Mouse (Mus musculus) limb, embryonic 13.5 days (tissue): ENCODE results near the gene Zfp575. TPM values are rescaled to one million over a fixed set of nuclear protein-coding genes. Genes with fewer than 3 reads are reported as not detected.

Experiments
- ATAC-seq: fragments of 200-750 bp; cut with Nextera tagmentation; 2 replicates; pipeline ENCODE4 v1.8.0; 2017; ENCODE audit warnings: low read depth, moderate number of reproducible peaks, moderate TSS enrichment; ENCODE audit not compliant: low FRiP score
- H3K27ac ChIP-seq: fragments of 300-500 bp; sonication (generic); 2 replicates; pipeline ENCODE4 v1.5.1; 2015; ENCODE audit warnings: inconsistent platforms, mild to moderate bottlenecking, moderate library complexity
- H3K27me3 ChIP-seq: fragments of 300-500 bp; sonication (generic); 2 replicates; pipeline ENCODE4 v1.6.1; 2015; ENCODE audit warnings: mild to moderate bottlenecking, inconsistent platforms
- H3K36me3 ChIP-seq: fragments of 300-500 bp; sonication (generic); 2 replicates; pipeline ENCODE4 v1.6.1; 2015; ENCODE audit warnings: inconsistent platforms, mild to moderate bottlenecking, moderate library complexity
- H3K4me1 ChIP-seq: fragments of 300-500 bp; sonication (generic); 2 replicates; pipeline ENCODE4 v1.6.1; 2015; ENCODE audit warnings: inconsistent platforms
- H3K4me2 ChIP-seq: fragments of 300-500 bp; sonication (generic); replicated peaks from 2 replicates; pipeline ENCODE4 v1.6.1; 2015; ENCODE audit warnings: inconsistent platforms, mild to moderate bottlenecking, moderate library complexity
- H3K4me3 ChIP-seq: fragments of 300-500 bp; sonication (generic); 2 replicates; pipeline ENCODE4 v1.5.1; 2015; ENCODE audit warnings: moderate library complexity, mild to moderate bottlenecking, inconsistent platforms
- H3K9ac ChIP-seq: fragments of 300-500 bp; sonication (generic); 2 replicates; pipeline ENCODE4 v1.6.1; 2015; ENCODE audit warnings: mild to moderate bottlenecking, inconsistent platforms
- H3K9me3 ChIP-seq: fragments of 300-500 bp; sonication (generic); 2 replicates; pipeline ENCODE4 v1.6.1; 2016; ENCODE audit warnings: inconsistent platforms
- WGBS: fragments of 180-500 bp; shearing (Covaris S2); methylation state at CpG from one replicate; pipeline ENCODE4 v1.1.7; 2015; 5-methylcytosine and 5-hydroxymethylcytosine counted together
- polyA plus RNA-seq: library from polyadenylated mRNA; unstranded; fragments of >200 nt; fragmentation: Nextera tagmentation; extraction: Ambion mirVana; gene quantifications from 2 replicates; pipeline ENCODE4 v1.2.1, GENCODE M21; 2015

Zfp575 gene
- polyA plus RNA-seq, 1 experiment from 2014 or later = 5.9 TPM

DNA sequence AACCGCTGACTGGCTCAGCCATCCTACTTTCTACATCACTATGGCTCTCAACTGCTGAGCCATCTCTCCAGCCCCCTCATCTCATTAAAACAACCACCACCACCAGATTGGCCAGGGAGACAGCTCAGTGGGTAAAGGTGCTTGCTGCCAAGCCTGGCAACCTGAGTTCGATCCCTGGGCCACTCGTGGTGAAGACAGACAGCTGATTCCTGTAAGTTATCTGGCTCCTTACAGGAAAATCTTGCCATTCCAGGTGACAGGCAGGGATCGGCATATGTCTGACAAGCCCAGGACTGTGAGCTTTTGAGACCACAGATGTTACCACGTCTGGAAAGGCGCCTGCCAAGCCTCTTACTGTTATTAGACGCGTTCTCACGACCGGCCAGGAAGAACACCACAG, 9.6 kb downstream of the Zfp575 start:
- no peak overlapping the region for H3K4me2 ChIP-seq
- peaks cover 16% of the 10 kb centered on the region for H3K36me3 ChIP-seq
- no peaks in the 10 kb centered on the region for H3K9me3 ChIP-seq
- no peak for ATAC-seq
- no peak overlapping the region for H3K27ac ChIP-seq
- no peaks in the 10 kb centered on the region for H3K27me3 ChIP-seq
- 89% methylated on average over 10 of the region's 10 CpGs for WGBS
- H3K4me3 ChIP-seq = no peak overlapping the region
- H3K9ac ChIP-seq = no peak overlapping the region
- H3K4me1 ChIP-seq = no peaks in the 10 kb centered on the region

- H3K9ac ChIP-seq = no peak overlapping the region
- 64% methylated on average over 12 of the region's 12 CpGs for WGBS
- H3K27ac ChIP-seq = no peak overlapping the region
- H3K9me3 ChIP-seq = no peaks in the 10 kb centered on the region
- H3K4me1 ChIP-seq = no peaks in the 10 kb centered on the region
- H3K4me3 ChIP-seq = no peak overlapping the region
- H3K4me2 ChIP-seq = no peak overlapping the region
- ATAC-seq = no peak
- no peaks in the 10 kb centered on the region for H3K27me3 ChIP-seq
- H3K36me3 ChIP-seq = peaks cover 50% of the 10 kb centered on the region
Measured at GRCm38 (mm10) chr7:24574224-24574796, 13.1 kb downstream of the Zfp575 start.

DNA sequence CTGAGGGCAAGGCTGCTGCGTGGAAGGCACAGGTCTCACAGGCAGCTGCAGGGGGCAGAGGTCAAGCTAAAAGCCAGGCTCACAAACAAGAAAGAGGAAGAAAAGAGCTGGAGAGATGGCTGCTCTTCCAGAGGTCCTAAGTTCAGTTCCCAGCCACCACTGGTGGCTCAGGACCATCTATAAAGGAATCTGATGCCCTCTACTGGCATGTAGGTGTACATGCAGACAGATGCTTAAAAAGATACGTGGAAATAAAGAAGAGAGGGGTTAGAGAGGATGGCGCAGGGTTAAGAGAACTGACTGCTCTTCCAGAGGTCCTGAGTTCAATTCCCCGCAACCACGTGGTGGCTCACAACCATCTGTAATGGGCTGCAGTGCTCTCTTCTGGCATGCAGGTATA, 15.0 kb downstream of the Zfp575 start:
- no peak for ATAC-seq
- H3K4me1 ChIP-seq = no peaks in the 10 kb centered on the region
- H3K9me3 ChIP-seq = no peaks in the 10 kb centered on the region
- H3K36me3 ChIP-seq = peaks cover 69% of the 10 kb centered on the region
- H3K4me3 ChIP-seq = no peak overlapping the region
- no peak overlapping the region for H3K4me2 ChIP-seq
- H3K27me3 ChIP-seq = no peaks in the 10 kb centered on the region
- no peak overlapping the region for H3K27ac ChIP-seq
- 62% methylated on average over 5 of the region's 5 CpGs for WGBS
- no peak overlapping the region for H3K9ac ChIP-seq

GRCm38 (mm10) chr7:24571071-24571470, 16.4 kb downstream of the Zfp575 start:
- H3K27ac ChIP-seq = no peak overlapping the region
- no peaks in the 10 kb centered on the region for H3K27me3 ChIP-seq
- no peak overlapping the region for H3K4me2 ChIP-seq
- H3K36me3 ChIP-seq = peaks cover 83% of the 10 kb centered on the region
- ATAC-seq = no peak
- no peak overlapping the region for H3K4me3 ChIP-seq
- H3K9ac ChIP-seq = no peak overlapping the region
- 77% methylated on average over 4 of the region's 4 CpGs for WGBS
- no peaks in the 10 kb centered on the region for H3K4me1 ChIP-seq
- no peaks in the 10 kb centered on the region for H3K9me3 ChIP-seq

DNA sequence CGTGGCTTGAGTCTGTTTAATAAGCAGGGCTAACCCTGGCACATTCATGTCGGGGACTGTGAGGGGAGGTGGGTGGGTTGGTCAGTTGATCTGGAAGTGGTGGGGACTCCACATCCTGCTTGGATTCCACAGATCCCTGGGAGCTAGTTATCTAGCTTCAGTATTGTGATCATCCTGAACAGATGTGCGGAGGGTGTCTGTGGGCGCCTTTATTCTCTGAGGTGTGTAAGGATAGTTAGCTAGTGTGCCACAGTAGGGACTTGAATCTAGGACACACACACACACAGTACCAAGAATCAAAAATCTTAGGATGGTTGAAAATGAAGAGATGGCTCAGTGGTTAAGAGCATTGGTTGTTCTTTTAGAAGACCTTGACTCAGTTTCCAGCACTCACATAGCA, 18.9 kb downstream of the Zfp575 start:
- Histone ChIP-seq H3K27me3 (no peaks in the 10 kb centered on the region), H3K9ac (no peak overlapping the region), H3K9me3 (no peaks in the 10 kb centered on the region), H3K4me1 (no peaks in the 10 kb centered on the region), H3K36me3 (peaks cover 88% of the 10 kb centered on the region), H3K4me3 (no peak overlapping the region), H3K4me2 (no peak overlapping the region), H3K27ac (no peak overlapping the region)
- whole genome bisulfite sequencing = 87% methylated on average over 4 of the region's 4 CpGs
- ATAC-seq = no peak

GRCm38 (mm10) chr7:24566206-24566605, 21.2 kb downstream of the Zfp575 start:
- no peak overlapping the region for H3K4me2 ChIP-seq
- 92% methylated on average over 9 of the region's 9 CpGs for WGBS
- no peak overlapping the region for H3K9ac ChIP-seq
- no peaks in the 10 kb centered on the region for H3K27me3 ChIP-seq
- ATAC-seq = no peak
- no peak overlapping the region for H3K27ac ChIP-seq
- peaks cover 83% of the 10 kb centered on the region for H3K36me3 ChIP-seq
- no peaks in the 10 kb centered on the region for H3K9me3 ChIP-seq
- no peak overlapping the region for H3K4me3 ChIP-seq
- no peaks in the 10 kb centered on the region for H3K4me1 ChIP-seq

GRCm38 (mm10) chr7:24565627-24566026, 21.8 kb downstream of the Zfp575 start:
- Histone ChIP-seq H3K4me2 (no peak overlapping the region), H3K36me3 (peaks cover 83% of the 10 kb centered on the region), H3K4me1 (no peaks in the 10 kb centered on the region), H3K27ac (no peak overlapping the region), H3K27me3 (no peaks in the 10 kb centered on the region), H3K4me3 (no peak overlapping the region), H3K9ac (no peak overlapping the region), H3K9me3 (no peaks in the 10 kb centered on the region)
- no peak for ATAC-seq
- 95% methylated on average over 11 of the region's 11 CpGs for WGBS

DNA sequence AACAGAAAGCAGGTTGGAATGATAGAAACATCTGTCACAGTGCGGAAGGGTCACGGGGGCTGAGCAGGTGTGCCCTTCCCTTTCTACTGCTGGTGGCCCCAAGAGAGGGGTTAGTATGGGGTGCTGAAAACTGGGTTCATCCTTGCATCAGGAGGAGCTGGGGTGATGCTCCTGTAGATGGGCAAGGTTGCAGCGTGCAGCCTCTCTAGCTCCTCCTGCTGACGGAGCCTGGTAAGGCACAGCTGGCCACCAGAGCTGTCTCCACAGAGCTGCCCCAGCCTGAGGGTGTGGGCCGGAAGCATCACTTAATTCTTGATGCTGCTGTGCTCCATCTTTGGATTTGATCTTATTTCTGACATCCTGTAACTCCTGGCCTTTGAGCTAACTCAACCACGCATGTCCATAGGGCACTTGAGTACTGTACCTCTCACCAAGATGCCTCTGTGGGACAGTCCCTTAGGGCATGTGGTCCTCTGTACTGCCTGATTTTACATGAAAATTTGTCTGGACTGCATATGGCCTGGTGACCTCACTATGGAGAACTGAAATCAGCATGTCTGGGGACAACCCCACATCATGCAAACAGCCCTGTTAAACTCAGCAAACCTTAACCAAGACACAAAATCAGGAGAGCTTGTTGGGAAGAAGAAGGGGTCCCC, 22.7 kb downstream of the Zfp575 start:
- Histone ChIP-seq H3K27ac (no peak overlapping the region), H3K27me3 (no peaks in the 10 kb centered on the region), H3K36me3 (peaks cover 83% of the 10 kb centered on the region), H3K4me3 (no peak overlapping the region), H3K4me1 (no peaks in the 10 kb centered on the region), H3K4me2 (no peak overlapping the region), H3K9ac (no peak overlapping the region), H3K9me3 (no peaks in the 10 kb centered on the region)
- 63% methylated on average over 6 of the region's 6 CpGs for WGBS
- no peak for ATAC-seq

DNA sequence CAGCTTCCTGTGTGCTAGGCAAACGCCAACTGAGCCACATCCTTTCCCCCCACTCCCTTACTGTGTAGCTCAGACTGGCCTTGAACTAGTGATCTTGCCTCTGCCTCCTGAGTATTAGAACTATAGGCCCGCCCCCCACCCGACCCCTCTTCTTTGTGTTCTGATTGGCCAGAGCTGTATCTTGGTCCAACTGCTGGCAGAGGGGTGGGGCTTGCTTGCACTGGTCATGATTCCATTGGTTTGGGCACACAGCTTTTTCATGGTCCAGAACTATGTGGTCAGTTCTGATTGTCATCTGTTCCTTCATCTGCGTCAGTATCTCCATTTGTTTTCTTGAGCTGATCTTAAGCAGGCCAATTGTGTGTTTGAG, 23.6 kb downstream of the Zfp575 start:
- H3K4me3 ChIP-seq = no peak overlapping the region
- no peaks in the 10 kb centered on the region for H3K9me3 ChIP-seq
- 89% methylated on average over 4 of the region's 4 CpGs for WGBS
- no peak overlapping the region for H3K9ac ChIP-seq
- H3K27ac ChIP-seq = no peak overlapping the region
- H3K4me1 ChIP-seq = no peaks in the 10 kb centered on the region
- H3K4me2 ChIP-seq = no peak overlapping the region
- H3K27me3 ChIP-seq = no peaks in the 10 kb centered on the region
- no peak for ATAC-seq
- H3K36me3 ChIP-seq = peaks cover 84% of the 10 kb centered on the region

- Histone ChIP-seq H3K4me1 (no peaks in the 10 kb centered on the region), H3K27ac (no peak overlapping the region), H3K27me3 (no peaks in the 10 kb centered on the region), H3K4me2 (no peak overlapping the region), H3K36me3 (peaks cover 80% of the 10 kb centered on the region), H3K9me3 (no peaks in the 10 kb centered on the region), H3K9ac (no peak overlapping the region), H3K4me3 (no peak overlapping the region)
- WGBS = 89% methylated on average over 8 of the region's 8 CpGs
- ATAC-seq = no peak
Measured at GRCm38 (mm10) chr7:24563191-24563836, 24.1 kb downstream of the Zfp575 start.

GRCm38 (mm10) chr7:24561450-24561849, 26.0 kb downstream of the Zfp575 start:
- Histone ChIP-seq H3K9me3 (no peaks in the 10 kb centered on the region), H3K27ac (no peak overlapping the region), H3K9ac (no peak overlapping the region), H3K36me3 (peaks cover 72% of the 10 kb centered on the region), H3K27me3 (no peaks in the 10 kb centered on the region), H3K4me2 (no peak overlapping the region), H3K4me1 (no peaks in the 10 kb centered on the region), H3K4me3 (no peak overlapping the region)
- no peak for ATAC-seq
- WGBS = 86% methylated on average over 4 of the region's 4 CpGs

- Histone ChIP-seq H3K9me3 (no peaks in the 10 kb centered on the region), H3K4me3 (no peak overlapping the region), H3K4me1 (no peaks in the 10 kb centered on the region), H3K27me3 (no peaks in the 10 kb centered on the region), H3K36me3 (peaks cover 82% of the 10 kb centered on the region), H3K27ac (no peak overlapping the region), H3K4me2 (no peak overlapping the region), H3K9ac (no peak overlapping the region)
- 92% methylated on average over 10 of the region's 10 CpGs for WGBS
- no peak for ATAC-seq
Measured at GRCm38 (mm10) chr7:24555786-24556185, 31.7 kb downstream of the Zfp575 start.
